Mouse (Mus musculus) frontal cortex, postnatal 14 days (tissue): Measurements from ENCODE around the gene Cd3e.

Experiments used
- DNase-seq, 2 experiments: peaks; one replicate each; pipeline ENCODE4 v3.0.0; 2022; ENCODE audit warnings: low spot score in 2 of 2

Gene Cd3e

GRCm38 (mm10) chr9:45015841-45016240 lies 6.4 kb upstream of the Cd3e start:
- DNase-seq, result no peak

- no peak for DNase-seq
These were observed 5.5 kb upstream of the Cd3e start for GRCm38 (mm10) chr9:45014879-45015278.

GRCm38 (mm10) chr9:45011291-45011690 lies 1.9 kb upstream of the Cd3e start:
- no peak for DNase-seq

GRCm38 (mm10) chr9:45010461-45010860 lies 1.0 kb upstream of the Cd3e start:
- no peak for DNase-seq

- no peak for DNase-seq
These were observed 1.1 kb downstream of the Cd3e start for GRCm38 (mm10) chr9:45008342-45008741.

- DNase-seq, result no peak
These were observed 2.0 kb downstream of the Cd3e start for GRCm38 (mm10) chr9:45007404-45007803.

- no peak for DNase-seq
These were observed 9.2 kb downstream of the Cd3e start for GRCm38 (mm10) chr9:45000249-45000648.

- no peak for DNase-seq
These were observed 9.7 kb downstream of the Cd3e start for GRCm38 (mm10) chr9:44999776-45000175.

- DNase-seq, result no peak
These were observed 10.3 kb downstream of the Cd3e start for GRCm38 (mm10) chr9:44999171-44999570.

- DNase-seq, result no peak
These were observed 11.3 kb downstream of the Cd3e start for GRCm38 (mm10) chr9:44998138-44998537.

GRCm38 (mm10) chr9:44996590-44996989 lies 12.8 kb downstream of the Cd3e start:
- DNase-seq, result no peak

GRCm38 (mm10) chr9:44994962-44995361 lies 14.5 kb downstream of the Cd3e start:
- DNase-seq, result no peak

GRCm38 (mm10) chr9:44993268-44993667 lies 16.2 kb downstream of the Cd3e start:
- no peak for DNase-seq

GRCm38 (mm10) chr9:44992271-44992670 lies 17.2 kb downstream of the Cd3e start:
- no peak for DNase-seq

GRCm38 (mm10) chr9:44991821-44992220 lies 17.6 kb downstream of the Cd3e start:
- DNase-seq, result no peak

- no peak for DNase-seq
These were observed 22.5 kb downstream of the Cd3e start for GRCm38 (mm10) chr9:44986976-44987375.

- DNase-seq, result no peak
These were observed 23.1 kb downstream of the Cd3e start for GRCm38 (mm10) chr9:44986242-44986781.

GRCm38 (mm10) chr9:44985721-44986161 lies 23.7 kb downstream of the Cd3e start:
- no peak for DNase-seq

- no peak for DNase-seq
These were observed 26.4 kb downstream of the Cd3e start for GRCm38 (mm10) chr9:44983001-44983400.

GRCm38 (mm10) chr9:44982531-44982930 lies 26.9 kb downstream of the Cd3e start:
- no peak for DNase-seq

- DNase-seq, result no peak
These were observed 27.3 kb downstream of the Cd3e start for GRCm38 (mm10) chr9:44982081-44982480.

GRCm38 (mm10) chr9:44981676-44982075 lies 27.8 kb downstream of the Cd3e start, which contains the start of gene Cd3d:
TSS of gene Cd3d (plus strand) at chr9:44981786.
- no peak for DNase-seq

GRCm38 (mm10) chr9:44981104-44981503 lies 28.3 kb downstream of the Cd3e start:
- DNase-seq, result no peak

- DNase-seq, result no peak
These were observed 29.2 kb downstream of the Cd3e start, which contains the start of gene Cd3g for GRCm38 (mm10) chr9:44980242-44980641. TSS of gene Cd3g (minus strand) at chr9:44980431.
